Mouse (Mus musculus) layer of hippocampus, adult 9-10 months (tissue): Measurements from ENCODE around the gene Cpd.
A peak's percentile ranks its signal among the peaks of the same experiment; 100 is the strongest.

Source experiments
- DNase-seq: peaks from one replicate; pipeline ENCODE4 v3.0.0; 2022; ENCODE audit warnings: low spot score

The Cpd gene

DNA sequence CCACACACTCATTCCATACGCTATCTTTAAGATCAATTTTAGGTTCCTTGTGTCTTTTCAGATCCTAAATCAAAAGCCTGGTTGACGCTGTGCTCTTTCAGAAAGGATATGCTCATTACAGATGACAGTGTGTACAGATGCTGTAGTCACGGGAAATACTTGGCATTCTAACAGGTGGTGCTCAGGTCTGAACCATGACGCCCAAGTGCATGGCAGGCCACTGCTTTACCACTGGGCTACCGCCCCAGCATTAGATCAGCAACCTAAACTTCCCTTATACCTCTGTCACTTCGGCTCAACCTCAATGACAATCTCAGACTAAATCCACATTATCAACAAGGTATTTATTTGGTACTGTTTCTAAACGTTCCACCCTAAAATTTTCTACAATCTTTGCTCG lies 71.3 kb downstream of the Cpd start:
- no peak for DNase-seq

DNA sequence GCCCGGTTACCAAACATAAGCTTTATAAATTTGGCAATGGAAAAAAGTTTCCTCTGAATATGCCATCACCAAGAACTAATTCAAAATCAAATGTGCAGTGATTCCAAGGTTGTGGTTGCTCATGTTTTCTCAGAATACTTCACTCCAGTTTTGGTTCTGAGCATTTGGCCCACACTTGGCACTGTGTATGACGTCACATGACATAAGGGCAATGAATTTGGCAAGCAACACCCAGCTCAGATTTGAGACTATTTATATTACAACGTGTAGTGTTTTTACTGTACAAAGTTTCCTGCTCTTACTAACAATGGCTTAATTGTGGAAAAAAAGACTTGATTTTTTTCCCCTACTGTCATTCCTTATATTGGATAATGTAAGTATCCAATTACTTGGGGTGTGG lies 73.0 kb downstream of the Cpd start:
- no peak for DNase-seq

DNA sequence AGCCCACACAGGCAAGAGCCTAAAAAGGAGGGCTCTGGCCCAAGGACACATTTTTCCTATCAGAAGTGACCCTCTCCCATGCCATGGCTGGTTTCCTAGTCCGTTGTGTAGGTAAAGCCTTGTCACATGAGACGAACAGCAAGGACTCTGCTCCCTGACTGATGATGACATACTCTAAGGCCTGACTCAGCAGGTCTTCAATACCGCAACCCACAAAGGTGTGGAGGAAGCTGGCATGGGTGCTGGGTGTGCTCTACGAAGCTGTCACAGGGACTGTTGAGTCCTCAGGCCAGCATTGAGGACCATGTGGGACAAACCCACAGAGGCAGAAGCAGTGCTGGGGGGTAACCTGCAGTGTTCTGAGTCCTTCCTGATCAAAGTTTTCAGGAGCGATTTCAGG lies 76.3 kb downstream of the Cpd start:
- DNase-seq, result no peak

DNA sequence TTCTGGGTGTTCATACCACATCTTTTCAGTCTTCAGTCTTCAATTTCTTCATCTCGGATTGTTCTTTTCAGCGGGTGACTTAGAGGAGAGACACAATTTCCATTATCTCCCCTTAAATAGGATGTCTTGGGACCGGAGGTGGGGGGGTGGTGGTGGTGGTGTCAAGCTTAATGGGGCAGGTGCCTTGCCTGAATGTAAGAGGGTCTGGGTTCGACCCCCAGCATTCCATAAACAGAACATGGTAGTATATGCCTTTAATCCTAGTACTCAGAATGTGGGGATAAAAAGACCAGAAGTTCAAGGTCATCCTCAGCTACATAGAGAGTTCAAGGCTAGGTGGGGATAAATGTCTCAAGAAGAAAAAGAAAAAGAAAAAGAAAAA lies 83.1 kb downstream of the Cpd start:
- DNase-seq, result no peak

DNA sequence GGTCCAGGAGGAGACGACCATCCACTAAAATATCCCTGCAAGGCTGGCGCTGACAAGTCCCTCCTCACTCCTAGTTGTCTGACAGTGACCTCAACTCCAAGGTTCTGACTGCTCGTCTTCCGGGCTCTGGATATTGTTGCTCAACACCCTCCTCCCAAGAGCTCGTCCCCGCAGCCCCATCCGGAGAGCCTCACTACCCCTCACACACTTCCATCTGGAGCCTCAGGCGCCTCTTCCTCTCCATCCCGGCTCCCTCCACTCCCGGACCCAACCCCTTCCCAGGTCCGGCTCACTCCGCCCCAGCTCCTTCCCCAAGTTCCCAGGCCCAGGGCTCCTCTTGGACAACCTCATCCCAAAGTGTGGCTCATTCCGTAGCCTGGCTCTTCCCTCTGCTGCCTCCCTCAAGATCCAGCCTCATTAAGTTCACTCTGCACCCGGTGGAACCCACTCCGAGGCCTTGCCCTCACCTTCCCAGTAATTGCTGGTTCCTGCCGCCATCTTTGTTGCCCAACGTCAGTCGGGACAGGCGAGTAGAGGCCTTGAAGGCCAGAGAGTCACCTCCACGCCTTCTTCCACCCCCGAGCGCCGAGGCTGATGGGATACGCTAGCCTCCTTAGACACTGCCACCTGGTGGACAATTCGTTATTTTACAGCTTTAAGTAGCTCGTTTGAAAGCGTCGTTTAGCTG lies 83.6 kb downstream of the Cpd start, which contains the start of gene Gosr1:
Gosr1 (minus strand) TSS at position 527 of the 688 bp plus-strand sequence.
- DNase-seq, result peak; percentile 88

DNA sequence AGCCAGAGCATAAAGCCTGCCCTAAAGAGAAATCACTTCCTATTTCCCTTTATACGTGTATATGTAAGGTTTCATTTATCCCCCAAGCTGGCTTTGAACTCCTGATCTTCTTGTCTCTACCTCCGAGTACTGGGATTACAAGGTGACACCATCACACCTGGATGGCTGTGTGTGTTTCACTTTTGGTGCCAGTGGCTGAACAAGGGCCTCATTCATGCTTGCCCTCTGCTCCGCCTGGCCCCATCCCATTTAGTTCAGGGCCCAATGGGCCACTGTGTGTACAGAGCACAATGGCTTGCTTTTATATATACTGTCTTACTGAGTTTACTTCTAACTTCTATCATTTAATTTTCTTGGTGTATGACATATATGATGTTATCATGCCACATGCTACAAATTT lies 94.5 kb downstream of the Cpd start:
- DNase-seq, result no peak

DNA sequence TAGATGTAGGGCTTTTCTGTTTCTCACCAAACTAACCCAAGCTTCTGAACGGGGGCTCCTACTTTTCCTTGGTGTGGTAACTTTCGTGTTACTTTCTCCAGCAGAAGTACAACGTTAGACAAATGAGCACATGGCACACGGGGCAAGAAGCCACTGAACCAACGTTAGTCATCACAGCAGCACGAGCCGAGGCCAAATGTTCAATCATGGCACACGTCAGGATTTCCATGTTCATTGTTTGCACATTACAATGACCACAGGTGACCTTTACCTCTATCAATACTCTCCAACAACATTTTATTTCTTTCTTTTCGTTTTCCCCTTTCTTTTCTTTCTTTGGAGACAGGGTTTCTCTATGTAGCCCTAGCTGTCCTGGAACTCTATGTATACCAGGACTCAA lies 98.0 kb downstream of the Cpd start:
- DNase-seq, result no peak

DNA sequence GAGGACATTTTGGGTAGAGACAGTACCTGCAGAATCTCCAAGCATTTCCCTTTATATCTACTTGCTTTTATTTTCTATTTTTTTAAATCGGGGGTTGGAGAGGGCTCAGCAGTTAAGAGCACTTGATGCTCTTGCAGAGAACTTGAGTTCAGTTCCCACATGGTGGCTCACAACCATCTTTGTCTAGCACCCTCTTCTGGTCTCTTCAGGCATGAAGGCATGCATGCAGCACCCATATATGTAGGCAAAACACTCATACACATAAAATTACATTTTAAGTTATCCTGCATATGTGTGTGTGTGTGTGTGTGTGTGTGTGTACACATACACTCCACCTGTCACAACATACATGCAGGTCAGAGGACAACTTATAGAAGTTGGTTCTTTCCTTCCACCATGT lies 100.9 kb downstream of the Cpd start:
- DNase-seq, result no peak

DNA sequence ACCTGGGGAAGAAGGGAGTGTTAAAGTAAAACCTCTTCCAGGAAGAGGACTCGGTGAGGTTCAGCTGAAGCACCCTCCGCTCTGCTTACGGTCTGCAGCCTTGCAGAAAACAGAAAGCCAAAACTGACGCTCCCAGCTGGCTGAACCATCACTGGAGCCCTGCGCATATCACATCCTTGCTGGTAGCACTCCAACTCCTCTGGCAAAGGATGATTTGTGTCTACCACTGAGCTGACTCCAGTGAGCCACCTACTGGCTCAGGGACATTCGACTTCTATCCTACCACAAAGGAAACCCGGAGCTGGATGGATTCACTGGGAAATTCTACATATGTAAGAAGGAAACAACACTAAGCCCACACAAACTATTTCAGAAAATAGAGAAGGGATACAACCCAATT lies 102.3 kb downstream of the Cpd start:
- peak; percentile 10 for DNase-seq

DNA sequence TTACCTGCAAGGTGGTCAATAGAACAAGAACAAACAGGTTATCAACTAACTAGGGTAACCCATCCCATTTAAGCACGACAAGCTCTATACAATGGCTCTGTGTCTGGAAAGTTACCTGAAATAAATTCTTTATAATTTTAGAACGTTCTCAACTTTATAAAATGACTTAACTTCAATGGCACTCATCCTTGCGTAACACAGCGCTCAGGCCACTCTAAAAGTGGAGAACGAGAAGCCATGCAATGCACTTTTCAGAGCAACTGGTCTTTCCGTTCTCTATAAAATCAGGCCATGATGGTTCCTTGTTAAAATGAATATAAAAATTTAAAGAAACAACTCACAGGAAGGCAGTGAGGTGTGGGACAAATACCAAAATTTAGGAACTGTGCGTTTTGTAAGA lies 104.3 kb downstream of the Cpd start:
- no peak for DNase-seq

DNA sequence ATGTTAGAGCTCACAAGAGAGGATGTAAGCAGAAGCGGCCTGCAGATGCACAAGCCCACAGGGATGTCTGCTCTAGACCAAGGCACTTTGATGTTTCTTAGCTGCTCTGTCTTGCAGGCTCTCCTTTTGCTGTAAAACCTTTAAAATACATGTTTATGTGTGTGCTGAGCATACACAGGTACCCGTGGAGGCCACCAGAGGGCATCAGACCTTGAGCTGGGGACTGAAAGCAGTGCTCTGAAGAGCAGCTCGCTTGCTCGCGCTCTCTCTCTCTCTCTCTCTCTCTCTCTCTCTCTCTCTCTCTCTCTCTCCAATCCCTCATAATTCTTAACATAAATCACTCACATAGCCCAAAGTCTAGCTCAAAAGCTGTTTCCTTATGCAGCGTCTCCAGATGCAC lies 107.7 kb downstream of the Cpd start:
- no peak for DNase-seq

DNA sequence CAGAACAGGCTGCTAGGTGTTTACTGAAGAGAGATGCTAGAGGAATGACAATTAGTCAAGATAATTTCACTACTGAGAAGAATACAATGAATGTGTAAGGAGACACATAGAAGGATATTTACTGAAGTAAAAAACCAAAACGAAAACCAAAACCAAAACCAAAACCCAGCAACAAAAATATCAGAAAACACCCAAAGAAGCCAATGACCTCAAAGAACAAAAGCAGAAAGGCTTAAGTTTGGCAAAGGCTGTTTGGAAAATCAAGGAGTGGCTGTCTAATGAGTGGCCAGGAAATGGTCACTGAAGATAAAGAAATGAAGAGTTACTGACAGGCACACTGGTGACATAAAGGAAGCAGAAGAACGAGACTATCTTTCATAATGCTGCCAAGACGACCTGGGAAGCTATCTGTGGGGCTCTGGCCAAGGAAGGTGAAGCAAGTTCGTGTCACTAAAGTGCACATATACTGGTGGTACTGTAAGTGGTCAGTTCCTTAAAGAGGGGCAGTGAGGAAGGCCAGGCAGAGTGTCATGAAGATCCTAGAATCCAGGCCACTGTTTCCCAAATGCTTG lies 111.0 kb downstream of the Cpd start:
- DNase-seq, result no peak

DNA sequence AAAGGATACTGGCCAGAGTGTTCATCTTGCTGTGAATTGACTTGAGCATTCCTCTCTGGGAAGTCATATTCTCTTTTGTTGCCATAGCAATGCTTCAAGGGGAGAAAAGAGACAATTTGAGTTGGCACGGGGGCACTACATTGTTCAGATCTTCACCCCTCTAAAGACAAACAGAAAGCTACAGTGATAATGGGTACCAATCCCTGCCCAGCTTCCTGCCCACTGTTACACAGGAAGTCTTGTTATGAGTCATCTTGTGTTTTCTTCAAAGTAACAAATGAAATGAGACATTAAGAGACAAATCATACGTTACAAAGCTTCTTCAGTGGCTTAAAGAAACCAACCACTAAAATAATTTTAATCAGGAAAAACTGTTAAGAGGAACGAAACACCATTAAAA lies 112.3 kb downstream of the Cpd start:
- DNase-seq, result no peak

DNA sequence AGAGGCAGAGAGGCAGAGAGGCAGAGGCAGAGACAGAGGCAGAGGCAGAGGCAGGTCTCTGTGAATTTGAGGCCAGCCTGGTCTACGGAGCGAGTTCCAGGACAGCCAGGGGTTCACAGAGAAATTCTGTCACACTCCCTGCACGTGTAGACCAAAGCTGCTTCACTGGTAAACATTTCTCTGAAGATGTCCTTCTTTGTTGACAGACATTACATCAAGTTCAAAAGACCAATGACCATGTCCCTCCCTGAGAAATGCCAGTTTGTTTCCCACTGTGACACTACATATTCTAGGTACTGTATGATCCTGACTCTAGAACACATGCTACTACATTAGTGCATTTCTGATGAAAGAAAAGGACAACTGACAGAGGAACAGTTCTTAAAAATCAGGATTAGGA lies 116.2 kb downstream of the Cpd start:
- DNase-seq, result no peak
